Mouse (Mus musculus): Measurements from ENCODE around the gene Gpa33. TPM values are rescaled to one million over a fixed set of nuclear protein-coding genes. Genes with fewer than 3 reads are reported as not detected.
"Not testable (repeated sequence)": the region's sequence is repeated elsewhere in the genome, so short reads cannot be mapped to it uniquely, and the experiment has no call there.

The Gpa33 gene
- polyA plus RNA-seq, 2 experiments = 0.01 TPM; not detected in 1

DNA sequence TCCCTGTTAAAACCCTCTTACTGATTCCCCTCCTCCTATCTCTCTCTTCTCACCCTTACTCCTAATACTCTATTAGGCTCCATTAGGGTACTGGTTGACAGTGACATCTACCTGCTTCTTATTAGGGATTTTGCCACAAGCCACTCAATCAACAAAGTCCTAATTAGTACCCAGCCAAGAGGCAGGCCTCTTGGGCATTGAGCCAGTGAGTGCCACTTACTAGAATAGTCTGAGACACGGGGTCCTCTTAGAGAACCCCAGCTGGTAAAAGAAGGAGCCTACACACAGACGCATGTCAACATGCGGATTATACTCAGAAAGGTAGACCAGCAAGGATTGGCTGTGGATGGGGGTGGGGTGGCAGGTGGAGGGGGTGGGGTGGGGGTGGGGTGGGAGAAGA, 9.1 kb downstream of the Gpa33 start:
- Histone ChIP-seq H3K27me3 (ENCODE audit: control insufficient read depth, insufficient read depth, low read length) (no peaks in the 10 kb centered on the region; the same call in 1 of the 2 replicates), H3K4me2 (ENCODE audit: low read depth) (no peak overlapping the region), H3K9me3 (ENCODE audit: control insufficient read depth, low read length) (no peaks in the 10 kb centered on the region), H3K36me3 (replicated peaks; ENCODE audit: control insufficient read depth, insufficient read depth, low read depth) (no peaks in the 10 kb centered on the region), H3K4me3 (ENCODE audit: insufficient read depth in 1 of 2, low read depth in 2 of 2, low read length in 2 of 2) (no peak overlapping the region), H3K4me1 (replicated peaks; ENCODE audit: control insufficient read depth in 2 of 2, insufficient read depth in 2 of 2, low read length in 1 of 2) (peaks cover 0 to 11% of the 10 kb centered on the region in 2 experiments; a peak in 2 of 4 replicates), H3K27ac (no peak overlapping the region), H3K9ac (replicated peaks) (no peak overlapping the region)
- TF ChIP-seq EP300 (IDR thresholded peaks at IDR 0.05; ENCODE audit: low read depth) = no peak
- no peak for TF ChIP-seq CTCF (IDR thresholded peaks at IDR 0.05; ENCODE audit: low read depth)
- ATAC-seq (ENCODE audit: insufficient read depth) = no peak
- 75% methylated on average over 3 of the region's 3 CpGs for WGBS (ENCODE audit: insufficient replicate concordance)
- no peak for DNase-seq (ENCODE audit: low read depth in 3 of 3, low spot score in 3 of 3)

DNA sequence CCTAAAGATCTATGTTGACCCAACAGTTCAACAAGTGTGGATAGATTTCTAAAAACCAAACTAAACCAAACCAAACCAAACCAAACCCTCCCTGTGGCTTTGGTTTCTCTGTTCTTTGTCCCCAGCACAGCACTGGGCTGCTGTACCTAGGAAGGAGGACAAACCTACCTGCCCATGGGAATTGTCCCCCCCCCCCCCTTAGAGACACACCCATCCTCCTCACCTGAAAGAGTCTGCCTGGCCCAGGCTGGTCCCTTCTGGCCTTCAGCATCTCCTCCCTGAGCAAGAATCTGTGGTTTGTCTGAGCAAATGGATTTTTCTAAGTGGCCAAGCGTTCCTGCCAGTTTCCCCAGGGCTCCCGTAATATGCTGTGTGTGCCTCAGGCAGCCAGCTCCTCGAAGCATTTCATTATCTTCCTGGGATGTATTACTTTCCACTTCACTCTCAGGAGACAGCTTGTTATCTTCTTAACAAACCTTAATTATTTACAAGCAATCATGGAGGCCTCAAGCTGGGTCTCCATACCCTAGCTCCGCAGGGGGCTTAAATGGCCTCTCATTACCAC, 9.7 kb downstream of the Gpa33 start:
- H3K9ac ChIP-seq (replicated peaks) = no peak overlapping the region
- DNase-seq (ENCODE audit: low read depth in 3 of 3, low spot score in 3 of 3) = no peak
- TF ChIP-seq CTCF (IDR thresholded peaks at IDR 0.05; ENCODE audit: low read depth) (no peak), EP300 (IDR thresholded peaks at IDR 0.05; ENCODE audit: low read depth) (no peak)
- H3K4me1 ChIP-seq (replicated peaks; ENCODE audit: control insufficient read depth in 2 of 2, insufficient read depth in 2 of 2, low read length in 1 of 2) = peaks cover 0 to 11% of the 10 kb centered on the region in 2 experiments; a peak in 2 of 4 replicates
- H3K4me2 ChIP-seq (ENCODE audit: low read depth) = no peak overlapping the region
- H3K4me3 ChIP-seq (ENCODE audit: insufficient read depth in 1 of 2, low read depth in 2 of 2, low read length in 2 of 2) = no peak overlapping the region
- no peak overlapping the region for H3K27ac ChIP-seq
- 66% methylated on average over 4 of the region's 4 CpGs for WGBS (ENCODE audit: insufficient replicate concordance)
- no peaks in the 10 kb centered on the region for H3K36me3 ChIP-seq (replicated peaks; ENCODE audit: control insufficient read depth, insufficient read depth, low read depth)
- no peak for ATAC-seq (ENCODE audit: insufficient read depth)
- H3K27me3 ChIP-seq (ENCODE audit: control insufficient read depth, insufficient read depth, low read length) = no peaks in the 10 kb centered on the region; the same call in 1 of the 2 replicates
- no peaks in the 10 kb centered on the region for H3K9me3 ChIP-seq (ENCODE audit: control insufficient read depth, low read length)

GRCm38 (mm10) chr1:166141868-166142267, 11.8 kb downstream of the Gpa33 start:
- H3K9me3 ChIP-seq (ENCODE audit: control insufficient read depth, low read length); H3K9ac ChIP-seq (replicated peaks); ATAC-seq (ENCODE audit: insufficient read depth); H3K27ac ChIP-seq; H3K4me3 ChIP-seq (ENCODE audit: insufficient read depth in 1 of 2, low read depth in 2 of 2, low read length in 2 of 2); H3K36me3 ChIP-seq (replicated peaks; ENCODE audit: control insufficient read depth, insufficient read depth, low read depth); DNase-seq (ENCODE audit: low read depth in 3 of 3, low spot score in 3 of 3); H3K27me3 ChIP-seq (ENCODE audit: control insufficient read depth, insufficient read depth, low read length); H3K4me2 ChIP-seq (ENCODE audit: low read depth): not testable (repeated sequence)
- peaks cover 0 to 11% of the 10 kb centered on the region in 2 experiments; a peak in 2 of 4 replicates for H3K4me1 ChIP-seq (replicated peaks; ENCODE audit: control insufficient read depth in 2 of 2, insufficient read depth in 2 of 2, low read length in 1 of 2)
- WGBS (ENCODE audit: insufficient replicate concordance) = 68% methylated on average over 9 of the region's 9 CpGs

- no peak for DNase-seq (ENCODE audit: low read depth in 3 of 3, low spot score in 3 of 3)
- Histone ChIP-seq H3K27ac (no peak overlapping the region), H3K4me2 (ENCODE audit: low read depth) (no peak overlapping the region), H3K4me1 (replicated peaks; ENCODE audit: control insufficient read depth in 2 of 2, insufficient read depth in 2 of 2, low read length in 1 of 2) (peaks cover 0 to 7% of the 10 kb centered on the region in 2 experiments; a peak in 2 of 4 replicates), H3K27me3 (ENCODE audit: control insufficient read depth, insufficient read depth, low read length) (no peaks in the 10 kb centered on the region; the same call in 1 of the 2 replicates), H3K9me3 (ENCODE audit: control insufficient read depth, low read length) (no peaks in the 10 kb centered on the region), H3K36me3 (replicated peaks; ENCODE audit: control insufficient read depth, insufficient read depth, low read depth) (no peaks in the 10 kb centered on the region), H3K4me3 (ENCODE audit: insufficient read depth in 1 of 2, low read depth in 2 of 2, low read length in 2 of 2) (no peak overlapping the region), H3K9ac (replicated peaks) (no peak overlapping the region)
- 58% methylated on average over 6 of the region's 6 CpGs for whole genome bisulfite sequencing (ENCODE audit: insufficient replicate concordance)
- ATAC-seq (ENCODE audit: insufficient read depth) = no peak
- TF ChIP-seq EP300 (IDR thresholded peaks at IDR 0.05; ENCODE audit: low read depth) = no peak
- no peak for TF ChIP-seq CTCF (IDR thresholded peaks at IDR 0.05; ENCODE audit: low read depth)
Measured at GRCm38 (mm10) chr1:166142369-166142768, 12.3 kb downstream of the Gpa33 start.

- DNase-seq (ENCODE audit: low read depth in 3 of 3, low spot score in 3 of 3) (no peak), ATAC-seq (ENCODE audit: insufficient read depth) (no peak)
- no peaks in the 10 kb centered on the region for H3K27me3 ChIP-seq (ENCODE audit: control insufficient read depth, insufficient read depth, low read length)
- no peak overlapping the region for H3K27ac ChIP-seq
- peaks cover 7 to 21% of the 10 kb centered on the region in 2 experiments; a peak in 3 of 4 replicates for H3K4me1 ChIP-seq (replicated peaks; ENCODE audit: control insufficient read depth in 2 of 2, insufficient read depth in 2 of 2, low read length in 1 of 2)
- no peak overlapping the region for H3K4me3 ChIP-seq (ENCODE audit: insufficient read depth in 1 of 2, low read depth in 2 of 2, low read length in 2 of 2)
- H3K4me2 ChIP-seq (ENCODE audit: low read depth) = no peak overlapping the region
- H3K36me3 ChIP-seq (replicated peaks; ENCODE audit: control insufficient read depth, insufficient read depth, low read depth) = no peaks in the 10 kb centered on the region
- no peaks in the 10 kb centered on the region for H3K9me3 ChIP-seq (ENCODE audit: control insufficient read depth, low read length)
- WGBS (ENCODE audit: insufficient replicate concordance) = 62% methylated on average over 11 of the region's 11 CpGs
- no peak for TF ChIP-seq CTCF (IDR thresholded peaks at IDR 0.05; ENCODE audit: low read depth)
- TF ChIP-seq EP300 (IDR thresholded peaks at IDR 0.05; ENCODE audit: low read depth) = no peak
- H3K9ac ChIP-seq (replicated peaks) = no peak overlapping the region
Measured at GRCm38 (mm10) chr1:166146626-166147025, 16.6 kb downstream of the Gpa33 start.

Data from liver, embryonic 14.5 days (tissue).